ENCODE assay signal across 14 mouse cellular contexts in the genomic region with DNA sequence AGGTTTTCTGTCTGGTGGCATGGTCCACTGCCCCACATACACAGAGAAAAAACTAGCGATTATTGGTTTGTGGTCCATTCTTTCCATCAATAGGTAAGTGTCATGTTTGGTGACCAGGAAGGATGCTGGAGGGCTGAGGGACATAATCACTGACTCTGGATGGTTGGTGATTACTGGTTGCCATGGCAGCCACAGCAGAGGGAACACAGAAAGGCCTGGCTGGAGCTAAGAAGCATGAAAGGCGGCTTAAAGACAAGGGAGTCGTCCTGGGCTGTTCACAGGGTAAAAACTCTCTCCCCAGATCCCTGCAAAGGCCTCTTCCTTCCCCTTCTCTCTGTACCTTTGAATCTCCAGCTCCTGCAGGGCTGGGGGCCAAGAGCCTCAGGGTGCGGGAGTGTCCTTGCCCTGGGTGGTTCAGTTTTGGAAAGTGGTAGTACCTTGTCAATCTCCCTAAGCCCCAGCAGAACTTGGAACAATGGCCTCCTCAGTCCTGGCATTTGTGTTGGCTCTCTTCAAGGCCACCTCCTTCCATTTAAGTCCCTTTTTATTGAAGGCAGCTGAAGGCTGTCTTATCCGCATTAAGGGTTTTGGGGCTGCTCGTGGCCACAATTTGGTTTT. TPM values are rescaled to one million over a fixed set of nuclear protein-coding genes. Genes with fewer than 3 reads are reported as not detected.
DNase-seq lines count a peak whose midpoint lies in the region; ATAC-seq lines count a peak whose summit lies in the region.
"Had no signal": no experiment of that assay in that cellular context is flagged by ENCODE, and none has a peak within 500 bp of the region (broad histone marks: within the 10 kb centered on the region; RNA-seq: fewer than 3 reads in every experiment).

No protein-coding gene starts in this region.

- ATAC-seq in forebrain, embryonic 13.5 days = peak; percentile 68; the same call in 1 of the 2 replicates
- peak; percentile 83 for ATAC-seq in hindbrain, embryonic 16.5 days
- peak; percentile 69 for ATAC-seq in neural tube, embryonic 13.5 days (ENCODE audit: low read depth)
- ATAC-seq in megakaryocyte progenitor cell, adult 5-6 weeks (replicated peaks; ENCODE audit: poor library complexity) = no peak
- ATAC-seq: Patski had no signal

- H3K4me2 ChIP-seq in forebrain, embryonic 13.5 days = no peak overlapping the region
- H3K4me2 ChIP-seq in hindbrain, embryonic 16.5 days (ENCODE audit: low read length) = no peak overlapping the region
- H3K4me2 ChIP-seq in neural tube, embryonic 13.5 days = no peak overlapping the region
- H3K4me2 ChIP-seq: limb, embryonic 15.5 days had no signal

- DNase-seq in embryonic facial prominence, embryonic 10.5 days (ENCODE audit: low spot score) = peak; percentile 22
- DNase-seq in urinary bladder, postnatal 10 days (ENCODE audit: low spot score) = no peak
- no peak for DNase-seq in heart, postnatal 10 days
- DNase-seq: cerebellum, adult 9-11 months; heart, adult 2 months; lung, adult 2 months had no signal

- peak overlapping the region; percentile 44; the same call in 1 of the 2 replicates for H3K27ac ChIP-seq in embryonic facial prominence, embryonic 10.5 days (replicated peaks)
- peak overlapping the region; percentile 44; the same call in 1 of the 2 replicates for H3K27ac ChIP-seq in forebrain, embryonic 13.5 days
- H3K27ac ChIP-seq in hindbrain, embryonic 16.5 days (ENCODE audit: low read depth, low read length) = peak overlapping the region; percentile 46; the same call in 1 of the 2 replicates
- H3K27ac ChIP-seq in neural tube, embryonic 13.5 days (replicated peaks) = peak overlapping the region; percentile 46
- H3K27ac ChIP-seq: heart, adult 2 months; limb, embryonic 15.5 days had no signal

- H3K36me3 ChIP-seq in embryonic facial prominence, embryonic 10.5 days (replicated peaks) = no peaks in the 10 kb centered on the region
- H3K36me3 ChIP-seq in forebrain, embryonic 13.5 days (ENCODE audit: poor library complexity, severe bottlenecking) = no peaks in the 10 kb centered on the region
- H3K36me3 ChIP-seq in hindbrain, embryonic 16.5 days (ENCODE audit: control insufficient read depth, insufficient read depth, low read length) = no peaks in the 10 kb centered on the region
- H3K36me3 ChIP-seq in neural tube, embryonic 13.5 days = no peaks in the 10 kb centered on the region
- H3K36me3 ChIP-seq: limb, embryonic 15.5 days had no signal

- no peak overlapping the region for H3K4me3 ChIP-seq in embryonic facial prominence, embryonic 10.5 days
- H3K4me3 ChIP-seq in forebrain, embryonic 13.5 days = no peak overlapping the region
- H3K4me3 ChIP-seq in hindbrain, embryonic 16.5 days (ENCODE audit: low read length) = no peak overlapping the region
- H3K4me3 ChIP-seq in neural tube, embryonic 13.5 days = no peak overlapping the region
- H3K4me3 ChIP-seq: heart, adult 2 months; limb, embryonic 15.5 days had no signal

- no peaks in the 10 kb centered on the region for H3K9me3 ChIP-seq in embryonic facial prominence, embryonic 10.5 days
- H3K9me3 ChIP-seq in forebrain, embryonic 13.5 days (replicated peaks) = no peaks in the 10 kb centered on the region
- H3K9me3 ChIP-seq in hindbrain, embryonic 16.5 days (ENCODE audit: control insufficient read depth, low read length) = no peaks in the 10 kb centered on the region
- H3K9me3 ChIP-seq in neural tube, embryonic 13.5 days = no peaks in the 10 kb centered on the region
- H3K9me3 ChIP-seq: limb, embryonic 15.5 days had no signal

- H3K4me1 ChIP-seq in embryonic facial prominence, embryonic 10.5 days = peaks cover 8% of the 10 kb centered on the region
- H3K4me1 ChIP-seq in forebrain, embryonic 13.5 days = peaks cover 14% of the 10 kb centered on the region
- H3K4me1 ChIP-seq in hindbrain, embryonic 16.5 days (ENCODE audit: control insufficient read depth, insufficient read depth, low read depth, low read length) = peaks cover 4% of the 10 kb centered on the region; the same call in 1 of the 2 replicates
- H3K4me1 ChIP-seq in neural tube, embryonic 13.5 days (replicated peaks) = peaks cover 11% of the 10 kb centered on the region
- H3K4me1 ChIP-seq: limb, embryonic 15.5 days had no signal

- H3K27me3 ChIP-seq in embryonic facial prominence, embryonic 10.5 days (replicated peaks; ENCODE audit: low read depth, poor library complexity, severe bottlenecking) = no peaks in the 10 kb centered on the region
- no peaks in the 10 kb centered on the region for H3K27me3 ChIP-seq in forebrain, embryonic 13.5 days
- no peaks in the 10 kb centered on the region for H3K27me3 ChIP-seq in hindbrain, embryonic 16.5 days (replicated peaks; ENCODE audit: control insufficient read depth, insufficient read depth, low read length)
- no peaks in the 10 kb centered on the region for H3K27me3 ChIP-seq in neural tube, embryonic 13.5 days
- H3K27me3 ChIP-seq: CH12.LX; limb, embryonic 15.5 days; Patski had no signal

- WGBS in embryonic facial prominence, embryonic 10.5 days = 48% methylated on average over 6 of the region's 6 CpGs
- 14% methylated on average over 6 of the region's 6 CpGs for WGBS in forebrain, embryonic 13.5 days
- WGBS in hindbrain, embryonic 16.5 days = 28% methylated on average over 6 of the region's 6 CpGs
- WGBS in neural tube, embryonic 13.5 days = 47% methylated on average over 6 of the region's 6 CpGs

- H3K9ac ChIP-seq in forebrain, embryonic 13.5 days = no peak overlapping the region
- H3K9ac ChIP-seq in hindbrain, embryonic 16.5 days (ENCODE audit: low read depth, low read length) = no peak overlapping the region
- no peak overlapping the region for H3K9ac ChIP-seq in neural tube, embryonic 13.5 days
- H3K9ac ChIP-seq: limb, embryonic 15.5 days had no signal

- intact Hi-C loops in heart, postnatal 10 days (cut with DNase I) = no loop called here

RNA-seq across cellular contexts. Expression of gene Nsun7, which starts 15.5 kb away (rescaled TPM):
- polyA plus RNA-seq in embryonic facial prominence, embryonic 10.5 days (2016; fragmentation: Nextera tagmentation; extraction: Ambion mirVana) = 0.44 and 0.49 TPM in 2 replicates
- polyA plus RNA-seq in forebrain, embryonic 13.5 days (2015; fragmentation: Nextera tagmentation; extraction: Ambion mirVana) = 1.5 and 1.9 TPM in 2 replicates
- 2.7 and 2.9 TPM in 2 replicates for polyA plus RNA-seq in hindbrain, embryonic 16.5 days (2015; fragmentation: Nextera tagmentation; extraction: Ambion mirVana)
- 1.3 and 1.6 TPM in 2 replicates for polyA plus RNA-seq in neural tube, embryonic 13.5 days (2015; fragmentation: Nextera tagmentation; extraction: Ambion mirVana)
- total RNA-seq in heart, postnatal 10 days (2021) = under 1 TPM; 0.07 TPM
- not detected in 2 replicates for total RNA-seq in megakaryocyte progenitor cell, adult 5-6 weeks (2015)
- 0.17 TPM in 1 of 2 replicates, not detected in the other for total RNA-seq in megakaryocyte progenitor cell, adult 5-6 weeks (2017)
- total RNA-seq: heart, adult 2 months; heart, postnatal 25 days had no signal
